Mouse (Mus musculus) lung, embryonic 14.5 days (tissue): ENCODE results near the gene Cpsf2. TPM values are rescaled to one million over a fixed set of nuclear protein-coding genes. Genes with fewer than 3 reads are reported as not detected.

Source experiments
- ATAC-seq: fragments of 200-750 bp; cut with Nextera tagmentation; 2 replicates; pipeline ENCODE4 v1.8.0; 2017; ENCODE audit warnings: mild to moderate bottlenecking, moderate TSS enrichment, moderate library complexity; ENCODE audit not compliant: insufficient read depth
- DNase-seq: peaks from one replicate; pipeline ENCODE4 v3.0.0-alpha.2; 2015
- H3K27ac ChIP-seq: fragments of 300-500 bp; sonication (generic); 2 replicates; pipeline ENCODE4 v1.5.1; 2014; ENCODE audit warnings: low read depth, mild to moderate bottlenecking, moderate library complexity
- H3K27me3 ChIP-seq: fragments of 300-500 bp; sonication (generic); 2 replicates; pipeline ENCODE4 v1.6.1; 2014; ENCODE audit warnings: low read length, control low read depth; ENCODE audit not compliant: insufficient read depth
- H3K36me3 ChIP-seq: fragments of 300-500 bp; sonication (generic); 2 replicates; pipeline ENCODE4 v1.6.1; 2014; ENCODE audit warnings: control low read depth; ENCODE audit not compliant: insufficient read depth
- H3K4me1 ChIP-seq: fragments of 300-500 bp; sonication (generic); 2 replicates; pipeline ENCODE4 v1.6.1; 2014; ENCODE audit warnings: antibody characterized with exemption, control low read depth; ENCODE audit not compliant: insufficient read depth
- H3K4me2 ChIP-seq: fragments of 300-500 bp; sonication (generic); 2 replicates; pipeline ENCODE4 v1.6.1; 2014; ENCODE audit warnings: mild to moderate bottlenecking
- H3K4me3 ChIP-seq: fragments of 300-500 bp; sonication (generic); 2 replicates; pipeline ENCODE4 v1.5.1; 2014; ENCODE audit warnings: low read depth, low read length
- H3K9ac ChIP-seq: fragments of 300-500 bp; sonication (generic); 2 replicates; pipeline ENCODE4 v1.6.1; 2014
- H3K9me3 ChIP-seq: fragments of 300-500 bp; sonication (generic); 2 replicates; pipeline ENCODE4 v1.6.1; 2016; ENCODE audit warnings: low read depth, low read length, control low read depth
- CTCF ChIP-seq: IDR thresholded peaks from 2 replicates; pipeline ENCODE4 v1.5.1; 2016; ENCODE audit warnings: antibody characterized with exemption, low read depth
- WGBS: fragments of 180-500 bp; shearing (Covaris S2); extraction: QIAGEN DNeasy Blood & Tissue Kit; methylation state at CpG from one replicate; pipeline ENCODE4 v1.1.7; 2014; 5-methylcytosine and 5-hydroxymethylcytosine counted together
- polyA plus RNA-seq: library from polyadenylated mRNA; unstranded; fragments of >200 nt; fragmentation: Nextera tagmentation; extraction: Ambion mirVana; gene quantifications from 2 replicates; pipeline ENCODE4 v1.2.1, GENCODE M21; 2014

The Cpsf2 gene
- polyA plus RNA-seq, 1 experiment from 2014 or later: 35.8 TPM

DNA sequence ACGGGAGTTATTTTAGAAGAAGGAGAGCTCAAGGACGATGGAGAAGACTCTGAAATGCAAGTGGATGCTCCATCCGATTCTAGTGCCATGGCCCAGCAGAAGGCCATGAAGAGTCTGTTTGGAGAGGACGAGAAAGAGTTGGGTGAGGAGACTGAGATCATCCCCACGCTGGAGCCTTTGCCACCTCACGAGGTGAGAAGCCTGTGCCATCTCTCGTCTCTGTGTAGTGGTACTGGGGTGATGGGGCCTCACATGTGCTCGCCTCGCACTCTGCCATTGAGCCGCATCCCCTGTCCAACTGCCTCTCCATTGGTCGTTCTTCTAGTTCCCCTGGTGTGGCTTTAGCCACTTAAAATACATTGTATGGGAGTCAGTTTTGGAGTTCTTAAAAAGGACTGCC lies 25.0 kb downstream of the Cpsf2 start:
- 91% methylated on average over 11 of the region's 11 CpGs for WGBS
- H3K9ac ChIP-seq: no peak overlapping the region
- no peak overlapping the region for H3K4me3 ChIP-seq
- ATAC-seq: no peak
- no peak for TF ChIP-seq CTCF
- H3K9me3 ChIP-seq: no peaks in the 10 kb centered on the region
- H3K4me1 ChIP-seq: no peaks in the 10 kb centered on the region
- H3K36me3 ChIP-seq: peaks cover 90% of the 10 kb centered on the region
- no peaks in the 10 kb centered on the region for H3K27me3 ChIP-seq
- no peak for DNase-seq
- H3K27ac ChIP-seq: no peak overlapping the region
- H3K4me2 ChIP-seq: no peak overlapping the region

- Histone ChIP-seq H3K27ac (no peak overlapping the region), H3K9ac (no peak overlapping the region), H3K9me3 (no peaks in the 10 kb centered on the region), H3K27me3 (no peaks in the 10 kb centered on the region), H3K4me1 (no peaks in the 10 kb centered on the region), H3K4me2 (no peak overlapping the region), H3K4me3 (no peak overlapping the region), H3K36me3 (peaks cover 23% of the 10 kb centered on the region)
- TF ChIP-seq CTCF: no peak
- no peak for ATAC-seq
- no peak for DNase-seq
- 72% methylated on average over 16 of the region's 16 CpGs for WGBS
Measured at GRCm38 (mm10) chr12:102008111-102008977, 32.6 kb downstream of the Cpsf2 start.

GRCm38 (mm10) chr12:102009551-102009950 lies 33.8 kb downstream of the Cpsf2 start:
- no peak for TF ChIP-seq CTCF
- 85% methylated on average over 6 of the region's 6 CpGs for WGBS
- DNase-seq (peak; percentile 15), ATAC-seq (no peak)
- Histone ChIP-seq H3K4me1 (no peaks in the 10 kb centered on the region), H3K9ac (no peak overlapping the region), H3K27ac (no peak overlapping the region), H3K4me2 (no peak overlapping the region), H3K27me3 (no peaks in the 10 kb centered on the region), H3K36me3 (peaks cover 10% of the 10 kb centered on the region), H3K9me3 (no peaks in the 10 kb centered on the region), H3K4me3 (no peak overlapping the region)

DNA sequence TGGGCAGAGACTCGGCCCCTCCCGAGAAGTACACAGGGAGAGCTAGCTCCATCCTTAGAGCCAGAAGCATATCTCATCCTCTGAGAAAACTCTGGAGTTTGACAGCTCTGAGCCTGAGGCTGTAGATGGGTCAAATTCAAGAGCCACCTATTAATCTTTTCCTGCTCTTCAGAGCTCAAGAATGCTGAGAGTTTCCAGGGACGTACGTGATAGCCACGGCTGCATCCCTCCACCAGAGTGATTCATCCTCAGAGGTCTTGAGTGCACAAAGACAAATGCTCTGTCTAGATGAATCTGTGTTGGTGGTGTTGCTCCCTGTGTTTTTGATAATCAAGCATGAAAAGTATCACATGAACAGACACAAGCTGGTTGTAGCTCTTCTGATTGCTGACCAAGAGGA lies 38.6 kb downstream of the Cpsf2 start:
- 33% methylated on average over 5 of the region's 5 CpGs for WGBS
- ATAC-seq: no peak
- H3K4me1 ChIP-seq: no peaks in the 10 kb centered on the region

GRCm38 (mm10) chr12:102015127-102015526 lies 39.3 kb downstream of the Cpsf2 start:
- 81% methylated on average over 6 of the region's 6 CpGs for WGBS
- Histone ChIP-seq H3K27me3 (no peaks in the 10 kb centered on the region), H3K9ac (no peak overlapping the region), H3K27ac (no peak overlapping the region), H3K4me3 (no peak overlapping the region), H3K9me3 (no peaks in the 10 kb centered on the region), H3K4me1 (no peaks in the 10 kb centered on the region), H3K36me3 (no peaks in the 10 kb centered on the region), H3K4me2 (no peak overlapping the region)
- no peak for TF ChIP-seq CTCF
- DNase-seq (no peak), ATAC-seq (no peak)

More for the DNA sequence above, 38.6 kb downstream of the Cpsf2 start:
- no peaks in the 10 kb centered on the region for H3K36me3 ChIP-seq
- no peak for TF ChIP-seq CTCF
- H3K27ac ChIP-seq: no peak overlapping the region
- H3K27me3 ChIP-seq: no peaks in the 10 kb centered on the region
- H3K4me2 ChIP-seq: no peak overlapping the region
- no peaks in the 10 kb centered on the region for H3K9me3 ChIP-seq
- no peak overlapping the region for H3K4me3 ChIP-seq
- no peak for DNase-seq
- no peak overlapping the region for H3K9ac ChIP-seq

DNA sequence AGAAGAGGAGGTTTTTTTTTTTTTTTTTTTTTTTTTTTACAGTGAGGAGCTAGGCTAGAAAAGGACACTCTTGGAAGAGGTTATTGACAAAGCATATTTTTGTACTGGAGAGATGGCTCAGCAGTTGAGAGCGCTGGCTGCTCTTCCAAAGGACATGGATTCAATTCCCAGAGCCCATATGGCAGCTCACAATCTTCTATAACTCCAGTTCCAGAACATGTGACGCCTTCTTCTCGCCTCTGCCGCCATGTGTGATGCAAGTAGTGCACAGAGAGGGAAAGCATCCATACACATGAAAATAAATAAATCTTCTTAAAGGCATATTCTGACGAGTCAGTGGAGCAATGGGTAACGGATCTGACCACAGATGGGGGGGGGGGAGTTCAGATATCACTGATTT lies 46.1 kb downstream of the Cpsf2 start:
- DNase-seq (no peak), ATAC-seq (no peak)
- Histone ChIP-seq H3K4me1 (no peaks in the 10 kb centered on the region; the same call in 1 of the 2 replicates), H3K9ac (no peak overlapping the region), H3K4me2 (no peak overlapping the region), H3K27ac (no peak overlapping the region), H3K36me3 (no peaks in the 10 kb centered on the region), H3K4me3 (no peak overlapping the region), H3K9me3 (no peaks in the 10 kb centered on the region), H3K27me3 (no peaks in the 10 kb centered on the region)
- WGBS: 81% methylated on average over 6 of the region's 6 CpGs
- no peak for TF ChIP-seq CTCF

GRCm38 (mm10) chr12:102029184-102029583 lies 53.4 kb downstream of the Cpsf2 start:
- Histone ChIP-seq H3K9me3 (no peaks in the 10 kb centered on the region), H3K27ac (no peak overlapping the region), H3K9ac (no peak overlapping the region), H3K4me1 (no peaks in the 10 kb centered on the region), H3K4me2 (no peak overlapping the region), H3K36me3 (no peaks in the 10 kb centered on the region), H3K27me3 (no peaks in the 10 kb centered on the region), H3K4me3 (no peak overlapping the region)
- no peak for ATAC-seq
- TF ChIP-seq CTCF: no peak
- no peak for DNase-seq
- 39% methylated on average over 7 of the region's 7 CpGs for WGBS
